Mouse (Mus musculus) hindbrain, embryonic 16.5 days (tissue): Measurements from ENCODE around the gene Osbpl9. TPM values are rescaled to one million over a fixed set of nuclear protein-coding genes. Genes with fewer than 3 reads are reported as not detected.

Experiments
- ATAC-seq: fragments of 200-750 bp; cut with Nextera tagmentation; 2 replicates; pipeline ENCODE4 v1.8.0; 2017; ENCODE audit warnings: moderate TSS enrichment, moderate library complexity
- H3K27ac ChIP-seq: fragments of 300-500 bp; sonication (generic); 2 replicates; pipeline ENCODE4 v1.5.1; 2014; ENCODE audit warnings: low read depth, mild to moderate bottlenecking, control low read depth, low read length, moderate library complexity
- H3K27me3 ChIP-seq: fragments of 300-500 bp; sonication (generic); replicated peaks from 2 replicates; pipeline ENCODE4 v1.6.1; 2014; ENCODE audit warnings: low read length; ENCODE audit not compliant: control insufficient read depth, insufficient read depth
- H3K36me3 ChIP-seq: fragments of 300-500 bp; sonication (generic); 2 replicates; pipeline ENCODE4 v1.6.1; 2014; ENCODE audit warnings: mild to moderate bottlenecking, low read length, moderate library complexity, mixed read lengths; ENCODE audit not compliant: control insufficient read depth, insufficient read depth
- H3K4me1 ChIP-seq: fragments of 300-500 bp; sonication (generic); 2 replicates; pipeline ENCODE4 v1.6.1; 2014; ENCODE audit warnings: low read depth, low read length; ENCODE audit not compliant: control insufficient read depth, insufficient read depth
- H3K4me2 ChIP-seq: fragments of 300-500 bp; sonication (generic); 2 replicates; pipeline ENCODE4 v1.6.1; 2014; ENCODE audit warnings: mild to moderate bottlenecking, low read length, control low read depth, moderate library complexity
- H3K4me3 ChIP-seq: fragments of 300-500 bp; sonication (generic); 2 replicates; pipeline ENCODE4 v1.5.1; 2014; ENCODE audit warnings: mild to moderate bottlenecking, low read length, control low read depth, moderate library complexity
- H3K9ac ChIP-seq: fragments of 300-500 bp; sonication (generic); 2 replicates; pipeline ENCODE4 v1.6.1; 2014; ENCODE audit warnings: low read depth, mild to moderate bottlenecking, control low read depth, low read length, moderate library complexity
- H3K9me3 ChIP-seq: fragments of 300-500 bp; sonication (generic); 2 replicates; pipeline ENCODE4 v1.6.1; 2014; ENCODE audit warnings: mild to moderate bottlenecking, low read length, moderate library complexity; ENCODE audit not compliant: control insufficient read depth
- WGBS: fragments of 180-500 bp; shearing (Covaris S2); extraction: QIAGEN DNeasy Blood & Tissue Kit; methylation state at CpG from one replicate; pipeline ENCODE4 v1.1.7; 2014; 5-methylcytosine and 5-hydroxymethylcytosine counted together
- polyA plus RNA-seq: library from polyadenylated mRNA; unstranded; fragments of >200 nt; fragmentation: Nextera tagmentation; extraction: Ambion mirVana; gene quantifications from 2 replicates; pipeline ENCODE4 v1.2.1, GENCODE M21; 2015

Osbpl9 gene
- polyA plus RNA-seq, 1 experiment from 2014 or later = 72.2 TPM

- H3K9me3 ChIP-seq = no peaks in the 10 kb centered on the region
- H3K4me2 ChIP-seq = no peak overlapping the region
- H3K27ac ChIP-seq = peak overlapping the region; percentile 23; the same call in 1 of the 2 replicates
- ATAC-seq = 0 out of 2 replicates have a peak, but pooled peaks have one; percentile 12
- H3K4me1 ChIP-seq = peaks cover 3% of the 10 kb centered on the region; the same call in 1 of the 2 replicates
- H3K9ac ChIP-seq = peak overlapping the region; percentile 38; the same call in 1 of the 2 replicates
- peaks cover 4% of the 10 kb centered on the region for H3K36me3 ChIP-seq
- 74% methylated on average over 9 of the region's 9 CpGs for WGBS
- H3K27me3 ChIP-seq = no peaks in the 10 kb centered on the region
- H3K4me3 ChIP-seq = no peak overlapping the region
Observed at GRCm38 (mm10) chr4:109128017-109128416, 74.1 kb downstream of the Osbpl9 start.

DNA sequence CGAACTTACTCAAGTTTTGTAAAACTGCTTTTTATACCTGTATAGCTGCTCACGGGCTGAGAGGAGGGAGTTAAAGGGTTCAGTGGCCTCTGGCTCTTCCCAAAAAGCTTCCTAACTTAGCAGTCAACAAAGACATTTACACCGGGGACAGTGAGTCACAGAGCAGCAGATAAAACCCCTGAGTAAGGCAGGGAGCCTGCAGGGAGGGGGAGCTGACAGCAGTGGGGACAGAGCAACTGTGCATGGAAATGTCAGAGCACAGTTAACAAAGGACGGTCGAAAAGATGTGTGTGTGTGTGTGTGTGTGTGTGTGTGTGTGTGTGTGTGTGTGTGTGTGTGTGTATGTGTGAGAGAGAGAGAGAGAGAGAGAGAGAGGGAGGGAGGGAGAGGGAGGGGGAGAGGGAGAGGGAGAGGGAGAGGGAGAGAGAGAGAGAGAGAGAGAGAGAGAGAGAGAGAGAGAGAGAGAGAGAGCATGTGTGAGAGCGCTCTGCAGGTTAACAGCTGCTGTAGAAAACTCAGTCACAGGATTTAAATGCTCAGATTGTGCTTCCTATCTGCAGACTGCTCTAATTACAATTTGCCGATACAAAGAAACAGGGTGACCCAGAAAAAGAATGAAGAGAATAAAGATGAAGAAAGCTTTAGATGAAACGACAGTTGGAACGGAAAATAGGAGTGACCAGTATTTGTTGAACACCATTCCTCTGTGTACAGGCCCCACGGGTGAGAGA, 75.1 kb downstream of the Osbpl9 start:
- 0 out of 2 replicates have a peak, but pooled peaks have one; percentile 53 for ATAC-seq
- H3K36me3 ChIP-seq = peaks cover 3% of the 10 kb centered on the region
- H3K9ac ChIP-seq = no peak overlapping the region
- no peak overlapping the region for H3K4me3 ChIP-seq
- no peak overlapping the region for H3K4me2 ChIP-seq
- no peaks in the 10 kb centered on the region for H3K9me3 ChIP-seq
- H3K27me3 ChIP-seq = no peaks in the 10 kb centered on the region
- no peak overlapping the region for H3K27ac ChIP-seq
- WGBS = 49% methylated on average over 10 of the region's 10 CpGs
- peaks cover 3% of the 10 kb centered on the region; the same call in 1 of the 2 replicates for H3K4me1 ChIP-seq

- no peaks in the 10 kb centered on the region for H3K36me3 ChIP-seq
- H3K27ac ChIP-seq = no peak overlapping the region
- WGBS = 88% methylated on average over 2 of the region's 2 CpGs
- no peak overlapping the region for H3K4me2 ChIP-seq
- H3K4me3 ChIP-seq = no peak overlapping the region
- H3K9me3 ChIP-seq = no peaks in the 10 kb centered on the region
- H3K9ac ChIP-seq = no peak overlapping the region
- no peak for ATAC-seq
- H3K4me1 ChIP-seq = peaks cover 3% of the 10 kb centered on the region; the same call in 1 of the 2 replicates
- no peaks in the 10 kb centered on the region for H3K27me3 ChIP-seq
Observed at GRCm38 (mm10) chr4:109125746-109126425, 76.2 kb downstream of the Osbpl9 start.

- ATAC-seq = no peak
- Histone ChIP-seq H3K4me1 (peaks cover 6% of the 10 kb centered on the region), H3K36me3 (no peaks in the 10 kb centered on the region), H3K9me3 (no peaks in the 10 kb centered on the region), H3K27ac (no peak overlapping the region), H3K4me2 (no peak overlapping the region), H3K4me3 (no peak overlapping the region), H3K27me3 (no peaks in the 10 kb centered on the region), H3K9ac (no peak overlapping the region)
- 79% methylated on average over 4 of the region's 4 CpGs for WGBS
Observed at GRCm38 (mm10) chr4:109122830-109123555, 79.1 kb downstream of the Osbpl9 start.

DNA sequence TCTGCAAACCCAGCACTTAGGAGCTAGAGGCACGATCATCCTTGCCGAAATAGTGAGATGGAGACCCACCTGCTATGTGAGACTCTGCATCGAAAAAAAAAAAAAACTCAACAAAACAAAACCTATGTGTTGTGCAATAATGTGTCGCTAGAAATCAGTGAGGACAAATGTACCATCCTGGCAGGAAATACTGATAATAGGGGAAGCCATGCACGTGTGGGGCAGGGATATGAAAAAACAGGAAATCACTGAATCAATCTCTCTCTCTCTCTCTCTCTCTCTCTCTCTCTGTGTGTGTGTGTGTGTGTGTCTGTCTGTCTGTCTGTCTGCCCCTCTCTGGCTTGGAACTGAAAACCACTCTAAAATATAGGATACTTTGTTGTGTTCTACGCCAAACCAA, 81.3 kb downstream of the Osbpl9 start:
- H3K4me3 ChIP-seq = no peak overlapping the region
- no peak overlapping the region for H3K9ac ChIP-seq
- peaks cover 7% of the 10 kb centered on the region for H3K4me1 ChIP-seq
- H3K4me2 ChIP-seq = no peak overlapping the region
- 90% methylated on average over 6 of the region's 6 CpGs for WGBS
- no peak for ATAC-seq
- no peaks in the 10 kb centered on the region for H3K36me3 ChIP-seq
- H3K9me3 ChIP-seq = no peaks in the 10 kb centered on the region
- H3K27ac ChIP-seq = no peak overlapping the region
- no peaks in the 10 kb centered on the region for H3K27me3 ChIP-seq

DNA sequence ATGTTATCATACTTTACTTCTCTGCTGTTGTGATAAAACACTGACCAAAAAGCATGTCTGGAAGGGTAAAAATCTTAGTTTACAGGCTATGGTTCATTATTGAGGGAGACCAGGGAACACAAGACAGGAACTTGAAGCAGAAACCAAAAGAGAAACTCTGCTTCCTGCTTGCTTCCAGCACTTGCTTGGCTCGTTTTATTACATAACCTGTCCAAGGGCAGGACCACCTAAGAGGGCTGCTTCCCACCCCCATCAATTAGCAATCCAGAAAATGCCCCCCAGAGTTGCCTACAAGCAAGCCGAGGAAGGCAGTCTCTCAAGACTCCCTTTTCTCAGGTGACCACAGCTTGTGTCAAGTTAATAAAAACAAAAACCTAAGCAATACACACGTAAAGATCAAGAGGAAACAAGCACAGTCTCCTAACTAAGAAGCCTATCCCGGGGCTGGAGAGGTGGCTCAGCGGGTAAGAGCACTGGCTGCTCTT, 82.4 kb downstream of the Osbpl9 start:
- H3K27me3 ChIP-seq = no peaks in the 10 kb centered on the region
- H3K9me3 ChIP-seq = no peaks in the 10 kb centered on the region
- no peak overlapping the region for H3K9ac ChIP-seq
- ATAC-seq = no peak
- no peak overlapping the region for H3K27ac ChIP-seq
- H3K4me1 ChIP-seq = peaks cover 7% of the 10 kb centered on the region
- no peak overlapping the region for H3K4me2 ChIP-seq
- no peaks in the 10 kb centered on the region for H3K36me3 ChIP-seq
- no peak overlapping the region for H3K4me3 ChIP-seq
- 82% methylated on average over 5 of the region's 5 CpGs for WGBS

- Histone ChIP-seq H3K27ac (0 out of 2 replicates have a peak overlapping the region, but pooled peaks have one; percentile 64), H3K27me3 (no peaks in the 10 kb centered on the region), H3K9ac (peak overlapping the region; percentile 63), H3K4me1 (peaks cover 7% of the 10 kb centered on the region), H3K4me3 (peak overlapping the region; percentile 51), H3K4me2 (peak overlapping the region; percentile 84), H3K36me3 (no peaks in the 10 kb centered on the region), H3K9me3 (no peaks in the 10 kb centered on the region)
- ATAC-seq = peak; percentile 51
- 6% methylated on average over 6 of the region's 6 CpGs for WGBS
Observed at GRCm38 (mm10) chr4:109118327-109118659, 83.8 kb downstream of the Osbpl9 start.

DNA sequence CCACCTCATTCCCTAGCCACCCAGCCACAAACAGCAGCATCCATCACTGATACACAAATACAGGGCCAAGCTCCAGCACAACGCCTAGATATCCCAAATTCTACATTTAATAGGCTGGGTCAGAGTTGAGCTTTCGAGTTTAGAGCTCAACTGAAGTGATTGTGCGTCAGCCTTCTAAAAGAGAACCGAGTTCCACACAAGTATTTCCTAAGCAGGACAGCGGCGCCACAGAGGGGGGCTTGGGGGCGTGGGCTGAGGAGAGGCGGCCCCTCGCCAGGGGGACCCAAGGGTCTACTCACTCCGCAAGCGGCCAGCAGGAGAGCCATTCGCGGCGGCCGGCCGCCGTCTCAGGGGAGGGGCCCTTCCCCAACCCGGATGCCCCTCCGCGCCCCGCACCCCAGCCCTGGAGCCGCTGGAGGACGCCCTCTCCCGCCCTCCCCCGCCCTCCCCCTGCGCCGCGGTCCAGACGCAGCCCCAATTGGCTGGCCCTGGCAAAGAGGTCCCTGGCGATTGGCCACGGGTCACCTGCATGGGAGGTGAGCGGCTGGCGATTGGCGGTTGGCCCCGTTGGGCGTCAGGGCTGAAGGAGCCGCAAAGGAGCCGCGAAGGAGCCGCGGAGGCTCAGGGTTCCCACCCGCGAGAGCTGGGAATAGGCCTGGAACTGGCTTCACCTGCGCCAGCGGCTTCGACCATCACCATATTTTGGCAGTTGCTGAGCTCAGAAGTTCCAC, 84.3 kb downstream of the Osbpl9 start:
- no peaks in the 10 kb centered on the region for H3K36me3 ChIP-seq
- under 1% methylated on average over 32 of the region's 46 CpGs for WGBS

More for the DNA sequence above, 84.3 kb downstream of the Osbpl9 start:
- Histone ChIP-seq H3K4me1 (peaks cover 7% of the 10 kb centered on the region), H3K27ac (peak overlapping the region; percentile 64), H3K4me2 (peak overlapping the region; percentile 84), H3K9me3 (no peaks in the 10 kb centered on the region), H3K9ac (peak overlapping the region; percentile 63), H3K4me3 (peak overlapping the region; percentile 51), H3K27me3 (no peaks in the 10 kb centered on the region)
- ATAC-seq = peak; percentile 99
